In genomic region chr8:66200169-66200568, GRCm38 (mm10) we compare ENCODE assay signal across 19 mouse cellular contexts.
A peak's percentile ranks its signal among the peaks of the same experiment; 100 is the strongest.
DNase-seq lines count a peak whose midpoint lies in the region; ATAC-seq and TF ChIP-seq lines count a peak whose summit lies in the region.
"Had no signal": no experiment of that assay in that cellular context is flagged by ENCODE, and none has a peak within 500 bp of the region (broad histone marks: within the 10 kb centered on the region; RNA-seq: fewer than 3 reads in every experiment).

No protein-coding gene starts in this region.

- H3K4me1 ChIP-seq in G1E (ENCODE audit: insufficient read depth, low read depth, low read length) = peaks cover 7% of the 10 kb centered on the region; the same call in 1 of the 2 replicates

- H3K36me3 ChIP-seq in G1E (replicated peaks) = no peaks in the 10 kb centered on the region

- no peak overlapping the region for H3K4me3 ChIP-seq in G1E (ENCODE audit: low read depth, low read length)

- H3K9me3 ChIP-seq in G1E (replicated peaks) = no peaks in the 10 kb centered on the region

- DNase-seq in heart, adult 11 months = peak; percentile 91
- no peak for DNase-seq in heart, postnatal 4 days
- DNase-seq in G1E (ENCODE audit: low spot score) = no peak
- no peak for DNase-seq in embryo, embryonic 9.5 days (ENCODE audit: extremely low spot score)
- DNase-seq: adrenal gland, adult 2 months; adrenal gland, adult 8-10 months; adrenal gland, postnatal 10 days; adrenal gland, postnatal 14 days; adrenal gland, postnatal 25 days; adrenal gland, postnatal 36 days; B cell, adult 2 months; cerebellum, adult 11 months; cerebellum, adult 11-12 months; cerebellum, adult 18-20 months; cerebellum, adult 2 months had no signal

- TF ChIP-seq CTCF in G1E (IDR thresholded peaks at IDR 0.05; ENCODE audit: low read depth, low read length) = no peak

- peak; percentile 28 for ATAC-seq in G1E (ENCODE audit: extremely low read depth, insufficient number of reproducible peaks, low FRiP score, poor library complexity, severe bottlenecking)
- ATAC-seq: activated CD4-positive, CD25-positive, alpha-beta regulatory T cell, adult 4 months; CD4-positive, CD25-positive, alpha-beta regulatory T cell, adult 4 months; Patski had no signal

- H3K27me3 ChIP-seq in G1E (ENCODE audit: insufficient read depth, low read length) = no peaks in the 10 kb centered on the region
- H3K27me3 ChIP-seq: CH12.LX, Patski had no signal
